Comparison of ENCODE assay signal across 9 mouse cellular contexts in genomic region chr13:41910736-41911135, GRCm38 (mm10).
DNase-seq lines count a peak whose midpoint lies in the region.
"Had no signal": no experiment of that assay in that cellular context is flagged by ENCODE, and none has a peak within 500 bp of the region (broad histone marks: within the 10 kb centered on the region; RNA-seq: fewer than 3 reads in every experiment).

No protein-coding gene starts in this region.

- intact Hi-C loops in heart, postnatal 36 days (cut with DNase I): loop anchor here (5.0 kb wide), 1 partner anchor 47 kb away; no protein-coding TSS in a partner anchor

- peak; percentile 87 for DNase-seq in heart, adult 11 months
- DNase-seq in heart, postnatal 36 days: no peak
- DNase-seq in kidney, adult 11 months: peak; percentile 7
- no peak for DNase-seq in kidney, adult 18-20 months
- peak; percentile 50 for DNase-seq in thymus, postnatal 0 days (ENCODE audit: low spot score)
- no peak for DNase-seq in thymus, postnatal 14 days
- DNase-seq in ovary, adult 18-20 months (ENCODE audit: low spot score): no peak
- DNase-seq: cerebellum, adult 11 months; cerebellum, adult 9-11 months had no signal

Comparison
In these comparisons a context has a peak if more than half of its experiments do, and no peak if none do; other contexts are left out.
1. DNase-seq: peak in heart, adult 11 months (single experiment), kidney, adult 11 months (single experiment) and thymus, postnatal 0 days (single experiment); none in heart, postnatal 36 days (0 of 2), kidney, adult 18-20 months (single experiment), thymus, postnatal 14 days (single experiment) and ovary, adult 18-20 months (single experiment).